9 mouse cellular contexts compared by ENCODE assay signal in genomic region chr12:40257226-40257625, GRCm38 (mm10). TPM values are rescaled to one million over a fixed set of nuclear protein-coding genes. Genes with fewer than 3 reads are reported as not detected.
DNase-seq lines count a peak whose midpoint lies in the region; ATAC-seq lines count a peak whose summit lies in the region.
"Had no signal": no experiment of that assay in that cellular context is flagged by ENCODE, and none has a peak within 500 bp of the region (broad histone marks: within the 10 kb centered on the region; RNA-seq: fewer than 3 reads in every experiment).

No protein-coding gene starts in this region.

- peak; percentile 28 for DNase-seq in MEL-GATA-1-ER (ENCODE audit: extremely low read depth, low read depth)
- peak; percentile 61 for DNase-seq in cerebellum, adult 11 months
- peak; percentile 83 to 87 for DNase-seq in layer of hippocampus, postnatal 36 days
- DNase-seq in right cerebral cortex, adult 2 months (ENCODE audit: low spot score in 2 of 2), result peak; percentile 90 to 94
- peak; percentile 70 to 82 for DNase-seq in urinary bladder, postnatal 36 days (ENCODE audit: low spot score in 2 of 2)

- H3K9ac ChIP-seq in forebrain, embryonic 16.5 days (replicated peaks; ENCODE audit: low read depth, low read length), result no peak overlapping the region
- no peak overlapping the region for H3K9ac ChIP-seq in hindbrain, embryonic 15.5 days

- H3K4me1 ChIP-seq in forebrain, embryonic 16.5 days (replicated peaks; ENCODE audit: control insufficient read depth, insufficient read depth, low read length), result no peaks in the 10 kb centered on the region
- H3K4me1 ChIP-seq in hindbrain, embryonic 15.5 days (replicated peaks), result no peaks in the 10 kb centered on the region

- no peaks in the 10 kb centered on the region for H3K27me3 ChIP-seq in forebrain, embryonic 16.5 days (replicated peaks; ENCODE audit: control insufficient read depth, insufficient read depth, low read length)
- H3K27me3 ChIP-seq in hindbrain, embryonic 15.5 days, result no peaks in the 10 kb centered on the region

- no peak overlapping the region for H3K4me2 ChIP-seq in forebrain, embryonic 16.5 days (ENCODE audit: low read length)
- no peak overlapping the region for H3K4me2 ChIP-seq in hindbrain, embryonic 15.5 days

- ATAC-seq in forebrain, embryonic 16.5 days, result peak; percentile 97
- ATAC-seq in hindbrain, embryonic 15.5 days (ENCODE audit: low FRiP score, low read depth), result peak; percentile 73; the same call in 1 of the 2 replicates
- ATAC-seq in megakaryocyte, adult 5-6 weeks (ENCODE audit: poor library complexity, severe bottlenecking), result peak; percentile 87

- under 1% methylated on average over 8 of the region's 8 CpGs for WGBS in forebrain, embryonic 16.5 days
- WGBS in hindbrain, embryonic 15.5 days, result 4% methylated on average over 8 of the region's 8 CpGs

- H3K36me3 ChIP-seq in forebrain, embryonic 16.5 days (ENCODE audit: control insufficient read depth, insufficient read depth), result no peaks in the 10 kb centered on the region
- no peaks in the 10 kb centered on the region for H3K36me3 ChIP-seq in hindbrain, embryonic 15.5 days

- H3K27ac ChIP-seq in forebrain, embryonic 16.5 days (ENCODE audit: low read length), result no peak overlapping the region
- H3K27ac ChIP-seq in hindbrain, embryonic 15.5 days (replicated peaks), result no peak overlapping the region

- no peaks in the 10 kb centered on the region for H3K9me3 ChIP-seq in forebrain, embryonic 16.5 days (ENCODE audit: control insufficient read depth, low read length)
- no peaks in the 10 kb centered on the region for H3K9me3 ChIP-seq in hindbrain, embryonic 15.5 days
- H3K9me3 ChIP-seq: megakaryocyte, embryonic 14.5 days had no signal

- no peak overlapping the region for H3K4me3 ChIP-seq in forebrain, embryonic 16.5 days (replicated peaks; ENCODE audit: low read length)
- no peak overlapping the region for H3K4me3 ChIP-seq in hindbrain, embryonic 15.5 days
- H3K4me3 ChIP-seq: megakaryocyte, embryonic 14.5 days had no signal

RNA-seq across cellular contexts. Expression of gene Ifrd1, which starts 8.9 kb away (rescaled TPM):
- 182 and 188 TPM in 2 replicates for polyA plus RNA-seq in forebrain, embryonic 16.5 days (2015; fragmentation: Nextera tagmentation; extraction: Ambion mirVana)
- 156 and 163 TPM in 2 replicates for polyA plus RNA-seq in hindbrain, embryonic 15.5 days (2015; fragmentation: Nextera tagmentation; extraction: Ambion mirVana)
- 10 to 100 TPM; 90.6 to 92.6 TPM for total RNA-seq in layer of hippocampus, postnatal 36 days (2021)
- total RNA-seq in megakaryocyte, adult 5-6 weeks (2015), result 135 and 150 TPM in 2 replicates
- total RNA-seq in megakaryocyte, adult 5-6 weeks (2017), result 99.7 and 100 TPM in 2 replicates

RNA-seq across cellular contexts. Expression of gene Lsmem1, which starts 57.9 kb away (rescaled TPM):
- polyA plus RNA-seq in forebrain, embryonic 16.5 days (2015; fragmentation: Nextera tagmentation; extraction: Ambion mirVana), result not detected in 2 replicates
- polyA plus RNA-seq in hindbrain, embryonic 15.5 days (2015; fragmentation: Nextera tagmentation; extraction: Ambion mirVana), result 0.10 TPM in 1 of 2 replicates, not detected in the other
- total RNA-seq in layer of hippocampus, postnatal 36 days (2021), result under 1 TPM; 0.30 to 0.51 TPM
- total RNA-seq in megakaryocyte, adult 5-6 weeks (2015), result not detected in 2 replicates
- total RNA-seq in megakaryocyte, adult 5-6 weeks (2017), result 0.26 TPM in 1 of 2 replicates, not detected in the other

Comparison
In these comparisons a context has a peak if more than half of its experiments do, and no peak if none do; other contexts are left out.
1. DNase-seq: peak in every context shown above with its lines; median percentile 92 in right cerebral cortex, adult 2 months; 85 in layer of hippocampus, postnatal 36 days; 76 in urinary bladder, postnatal 36 days; 61 in cerebellum, adult 11 months; 28 in MEL-GATA-1-ER.